Mouse (Mus musculus): ENCODE results near the gene Daam1. TPM values are rescaled to one million over a fixed set of nuclear protein-coding genes. Genes with fewer than 3 reads are reported as not detected.
A peak's percentile ranks its signal among the peaks of the same experiment; 100 is the strongest.

Daam1 gene
- polyA plus RNA-seq, 1 experiment from 2014 or later: 9.4 TPM

GRCm38 (mm10) chr12:71867345-71868240 lies 36.7 kb downstream of the Daam1 start:
- H3K9me3 ChIP-seq (replicated peaks): no peaks in the 10 kb centered on the region
- no peak overlapping the region for H3K4me2 ChIP-seq
- H3K4me3 ChIP-seq (replicated peaks): no peak overlapping the region
- no peaks in the 10 kb centered on the region for H3K27me3 ChIP-seq
- H3K9ac ChIP-seq: no peak overlapping the region
- no peaks in the 10 kb centered on the region for H3K36me3 ChIP-seq
- H3K27ac ChIP-seq: 0 out of 2 replicates have a peak overlapping the region, but pooled peaks have one; percentile 3
- H3K4me1 ChIP-seq: peaks cover 41% of the 10 kb centered on the region
- ATAC-seq (replicated peaks; ENCODE audit: low FRiP score): peak; percentile 84
- WGBS: 37% methylated on average over 9 of the region's 9 CpGs

- WGBS: 80% methylated on average over 6 of the region's 6 CpGs
- Histone ChIP-seq H3K4me2 (no peak overlapping the region), H3K4me1 (peaks cover 28% of the 10 kb centered on the region), H3K4me3 (replicated peaks) (no peak overlapping the region), H3K9ac (no peak overlapping the region), H3K36me3 (no peaks in the 10 kb centered on the region), H3K9me3 (replicated peaks) (no peaks in the 10 kb centered on the region), H3K27ac (no peak overlapping the region), H3K27me3 (no peaks in the 10 kb centered on the region)
- ATAC-seq (replicated peaks; ENCODE audit: low FRiP score): no peak
These were observed 39.8 kb downstream of the Daam1 start for GRCm38 (mm10) chr12:71870644-71871043.

- Histone ChIP-seq H3K9me3 (replicated peaks) (no peaks in the 10 kb centered on the region), H3K36me3 (no peaks in the 10 kb centered on the region), H3K27ac (no peak overlapping the region), H3K4me2 (no peak overlapping the region), H3K9ac (no peak overlapping the region), H3K27me3 (no peaks in the 10 kb centered on the region), H3K4me3 (replicated peaks) (no peak overlapping the region), H3K4me1 (peaks cover 38% of the 10 kb centered on the region)
- 89% methylated on average over 4 of the region's 4 CpGs for WGBS
- no peak for ATAC-seq (replicated peaks; ENCODE audit: low FRiP score)
These were observed 41.5 kb downstream of the Daam1 start for GRCm38 (mm10) chr12:71872330-71872729.

DNA sequence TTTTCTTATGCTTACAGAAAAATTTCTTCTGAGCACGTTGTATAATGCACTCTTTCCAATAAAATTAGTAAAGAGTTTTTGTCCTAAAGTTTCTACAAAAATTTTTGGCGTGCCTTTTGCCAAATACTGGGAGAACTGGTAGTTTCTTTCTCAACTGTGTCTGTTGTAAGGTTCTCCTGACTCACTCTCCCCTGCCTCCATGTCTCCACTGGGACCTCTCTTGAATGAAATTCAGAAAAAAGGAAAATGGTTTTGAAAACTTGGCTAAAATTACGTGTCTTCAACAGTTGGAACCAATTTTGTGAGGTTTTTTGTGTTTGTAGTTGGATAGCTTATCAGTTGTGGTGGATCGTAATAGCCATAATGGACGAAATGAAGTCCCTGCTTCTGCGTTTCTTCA lies 43.7 kb downstream of the Daam1 start:
- Histone ChIP-seq H3K36me3 (no peaks in the 10 kb centered on the region), H3K4me3 (replicated peaks) (no peak overlapping the region)
- 93% methylated on average over 6 of the region's 6 CpGs for WGBS

DNA sequence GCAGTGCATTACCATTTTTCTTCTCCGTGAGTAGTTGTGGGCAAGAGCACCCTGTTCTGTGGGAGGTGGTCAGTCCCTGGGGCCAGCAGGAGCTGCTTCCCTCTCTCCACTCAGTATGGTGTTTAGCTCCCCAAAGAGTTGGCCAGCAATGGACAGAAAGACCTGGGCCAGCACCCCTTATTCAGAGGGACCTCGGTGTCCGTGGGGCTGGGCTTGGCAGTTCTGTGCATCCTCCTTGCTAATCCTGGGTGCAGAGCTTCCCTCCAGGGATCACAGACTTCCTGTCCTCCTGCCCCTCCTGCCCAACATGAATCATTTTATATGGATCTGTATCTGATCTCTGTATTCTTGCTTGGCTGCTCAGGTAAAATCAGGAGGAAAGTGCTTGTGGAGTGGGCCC lies 44.1 kb downstream of the Daam1 start:
- no peak for ATAC-seq (replicated peaks; ENCODE audit: low FRiP score)

More for the DNA sequence above, 43.7 kb downstream of the Daam1 start:
- Histone ChIP-seq H3K27ac (no peak overlapping the region), H3K9me3 (replicated peaks) (no peaks in the 10 kb centered on the region), H3K27me3 (no peaks in the 10 kb centered on the region), H3K4me2 (no peak overlapping the region), H3K9ac (no peak overlapping the region), H3K4me1 (peaks cover 37% of the 10 kb centered on the region)
- ATAC-seq (replicated peaks; ENCODE audit: low FRiP score): no peak

DNA sequence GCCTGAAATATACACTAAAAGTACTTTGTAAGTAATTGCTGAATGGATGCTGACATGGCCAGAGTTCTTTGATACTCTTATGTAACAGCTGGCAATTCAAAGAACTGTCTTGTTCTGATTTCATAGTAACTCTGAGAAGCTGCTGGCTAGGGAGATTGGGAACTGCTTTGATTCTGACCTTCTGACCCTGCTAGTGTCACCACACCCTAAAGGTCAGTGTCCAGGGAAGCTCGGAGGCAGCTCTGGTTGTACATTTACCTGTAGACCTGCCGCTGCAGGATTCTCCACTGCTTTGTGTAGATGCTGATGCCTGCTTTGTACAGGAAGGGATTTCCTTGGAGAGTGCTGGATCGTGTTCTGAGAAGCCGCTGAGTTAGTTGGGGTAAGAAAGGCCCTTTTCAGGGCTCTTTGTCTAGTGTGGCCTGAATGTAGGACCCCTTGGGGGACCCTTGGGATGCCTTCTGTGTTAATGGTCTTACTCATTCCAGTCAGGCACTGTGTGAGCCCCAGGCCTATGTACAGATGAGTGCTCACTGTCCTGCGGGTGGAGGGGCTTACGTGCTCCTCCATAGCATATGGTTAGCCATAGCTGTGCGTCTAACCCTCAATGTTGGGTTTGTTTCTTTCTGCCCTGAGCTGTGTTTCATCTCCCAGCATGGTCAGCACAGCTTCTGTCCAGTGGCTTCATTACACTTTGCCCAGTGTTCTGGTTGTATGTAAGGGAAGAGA lies 45.0 kb downstream of the Daam1 start:
- H3K4me2 ChIP-seq: no peak overlapping the region
- no peaks in the 10 kb centered on the region for H3K9me3 ChIP-seq (replicated peaks)
- H3K36me3 ChIP-seq: no peaks in the 10 kb centered on the region
- no peaks in the 10 kb centered on the region for H3K27me3 ChIP-seq
- H3K4me3 ChIP-seq (replicated peaks): no peak overlapping the region
- ATAC-seq (replicated peaks; ENCODE audit: low FRiP score): no peak
- H3K4me1 ChIP-seq: peaks cover 30% of the 10 kb centered on the region
- no peak overlapping the region for H3K27ac ChIP-seq
- WGBS: 82% methylated on average over 7 of the region's 7 CpGs
- no peak overlapping the region for H3K9ac ChIP-seq

More for the DNA sequence above, 44.1 kb downstream of the Daam1 start:
- Histone ChIP-seq H3K4me3 (replicated peaks) (no peak overlapping the region), H3K9me3 (replicated peaks) (no peaks in the 10 kb centered on the region), H3K36me3 (no peaks in the 10 kb centered on the region), H3K27me3 (no peaks in the 10 kb centered on the region), H3K27ac (0 out of 2 replicates have a peak overlapping the region, but pooled peaks have one; percentile 20), H3K4me2 (no peak overlapping the region), H3K4me1 (peaks cover 36% of the 10 kb centered on the region), H3K9ac (no peak overlapping the region)
- WGBS: 58% methylated on average over 3 of the region's 3 CpGs

DNA sequence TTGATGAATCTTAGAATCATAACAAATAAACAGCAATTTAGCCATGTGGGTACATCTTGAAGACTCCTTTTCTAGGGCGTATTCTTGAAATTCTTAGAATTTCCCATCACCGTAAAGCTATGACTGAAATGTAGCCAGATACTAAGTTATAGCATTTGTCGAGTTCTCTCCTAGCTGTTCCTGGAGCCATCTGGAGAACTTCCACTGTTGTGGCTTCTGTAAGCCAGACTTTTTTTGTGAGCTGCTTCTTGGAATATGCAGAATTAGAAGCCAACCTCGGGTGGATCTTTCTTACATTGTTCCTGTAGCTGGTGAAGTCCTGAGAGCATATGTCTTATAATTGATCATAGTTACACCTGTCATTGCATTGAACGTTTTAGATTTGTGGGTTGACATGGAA lies 50.1 kb downstream of the Daam1 start:
- Histone ChIP-seq H3K9ac (no peak overlapping the region), H3K4me3 (replicated peaks) (no peak overlapping the region), H3K4me1 (peaks cover 44% of the 10 kb centered on the region), H3K9me3 (replicated peaks) (no peaks in the 10 kb centered on the region), H3K36me3 (no peaks in the 10 kb centered on the region), H3K27ac (no peak overlapping the region), H3K27me3 (no peaks in the 10 kb centered on the region), H3K4me2 (no peak overlapping the region)
- ATAC-seq (replicated peaks; ENCODE audit: low FRiP score): no peak
- WGBS: 88% methylated on average over 5 of the region's 5 CpGs

DNA sequence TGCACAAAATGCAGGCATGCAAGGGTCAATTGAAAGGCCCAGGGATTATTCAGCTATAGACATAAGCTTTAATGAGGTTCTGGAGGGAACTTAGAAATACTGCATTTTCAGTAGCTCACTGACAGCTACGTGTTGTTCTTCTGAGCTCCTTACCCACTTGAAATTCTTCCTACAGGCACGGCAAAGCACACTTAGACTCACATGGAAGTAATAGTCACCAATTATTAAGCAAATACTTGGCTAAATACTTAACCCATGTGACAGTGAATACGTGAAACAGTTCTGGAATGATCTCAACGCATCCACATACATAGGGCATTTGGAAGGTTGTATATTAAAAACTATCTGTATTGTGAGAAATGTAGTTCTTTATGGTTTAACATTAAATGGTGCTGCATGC lies 50.6 kb downstream of the Daam1 start:
- 88% methylated on average over 4 of the region's 4 CpGs for WGBS
- no peak for ATAC-seq (replicated peaks; ENCODE audit: low FRiP score)
- H3K36me3 ChIP-seq: no peaks in the 10 kb centered on the region
- H3K9me3 ChIP-seq (replicated peaks): no peaks in the 10 kb centered on the region
- H3K4me2 ChIP-seq: no peak overlapping the region
- no peak overlapping the region for H3K9ac ChIP-seq
- no peak overlapping the region for H3K27ac ChIP-seq
- H3K4me1 ChIP-seq: peaks cover 44% of the 10 kb centered on the region
- no peaks in the 10 kb centered on the region for H3K27me3 ChIP-seq
- H3K4me3 ChIP-seq (replicated peaks): no peak overlapping the region

GRCm38 (mm10) chr12:71883066-71883711 lies 52.3 kb downstream of the Daam1 start:
- no peak overlapping the region for H3K9ac ChIP-seq
- H3K4me2 ChIP-seq: no peak overlapping the region
- no peaks in the 10 kb centered on the region for H3K27me3 ChIP-seq
- H3K4me1 ChIP-seq: peaks cover 40% of the 10 kb centered on the region
- no peak overlapping the region for H3K27ac ChIP-seq
- no peak for ATAC-seq (replicated peaks; ENCODE audit: low FRiP score)
- 68% methylated on average over 9 of the region's 9 CpGs for WGBS
- H3K4me3 ChIP-seq (replicated peaks): no peak overlapping the region
- no peaks in the 10 kb centered on the region for H3K9me3 ChIP-seq (replicated peaks)
- H3K36me3 ChIP-seq: no peaks in the 10 kb centered on the region

- H3K9me3 ChIP-seq (replicated peaks): no peaks in the 10 kb centered on the region
- H3K9ac ChIP-seq: no peak overlapping the region
- WGBS: 58% methylated on average over 2 of the region's 2 CpGs
- H3K4me1 ChIP-seq: peaks cover 51% of the 10 kb centered on the region
- H3K27me3 ChIP-seq: no peaks in the 10 kb centered on the region
- H3K4me2 ChIP-seq: no peak overlapping the region
- H3K36me3 ChIP-seq: no peaks in the 10 kb centered on the region
- H3K27ac ChIP-seq: peak overlapping the region; percentile 10; the same call in 1 of the 2 replicates
- no peak for ATAC-seq (replicated peaks; ENCODE audit: low FRiP score)
- H3K4me3 ChIP-seq (replicated peaks): no peak overlapping the region
These were observed 54.3 kb downstream of the Daam1 start for GRCm38 (mm10) chr12:71885170-71885574.

DNA sequence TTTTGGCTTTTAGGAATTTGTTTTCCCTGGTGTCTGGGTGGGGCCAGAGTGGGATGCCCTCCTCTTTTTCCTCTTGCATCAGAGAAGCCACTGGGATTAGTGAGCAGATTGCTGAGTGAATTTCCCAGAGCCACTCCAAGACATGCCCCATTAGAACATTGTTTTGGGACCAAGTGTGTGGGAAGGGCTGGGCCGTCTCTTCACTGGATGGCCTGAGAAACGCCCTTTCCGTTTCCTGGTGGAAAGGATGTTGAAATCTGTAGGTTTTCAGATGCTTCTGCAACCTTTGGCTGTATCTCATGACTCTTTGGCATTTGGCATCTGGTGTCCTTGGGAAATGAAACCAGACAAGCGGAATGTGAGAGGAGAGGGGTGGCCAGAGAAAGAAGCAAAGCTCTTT lies 54.8 kb downstream of the Daam1 start:
- Histone ChIP-seq H3K4me1 (peaks cover 51% of the 10 kb centered on the region), H3K4me2 (no peak overlapping the region), H3K9me3 (replicated peaks) (no peaks in the 10 kb centered on the region), H3K9ac (no peak overlapping the region), H3K27me3 (no peaks in the 10 kb centered on the region), H3K4me3 (replicated peaks) (no peak overlapping the region), H3K27ac (peak overlapping the region; percentile 10; the same call in 1 of the 2 replicates), H3K36me3 (no peaks in the 10 kb centered on the region)
- no peak for ATAC-seq (replicated peaks; ENCODE audit: low FRiP score)
- 57% methylated on average over 4 of the region's 4 CpGs for WGBS

- H3K4me3 ChIP-seq (replicated peaks): no peak overlapping the region
- peaks cover 54% of the 10 kb centered on the region for H3K4me1 ChIP-seq
- no peaks in the 10 kb centered on the region for H3K27me3 ChIP-seq
- H3K27ac ChIP-seq: no peak overlapping the region
- no peaks in the 10 kb centered on the region for H3K9me3 ChIP-seq (replicated peaks)
- H3K4me2 ChIP-seq: no peak overlapping the region
- H3K9ac ChIP-seq: no peak overlapping the region
- no peak for ATAC-seq (replicated peaks; ENCODE audit: low FRiP score)
- 58% methylated on average over 5 of the region's 5 CpGs for WGBS
- no peaks in the 10 kb centered on the region for H3K36me3 ChIP-seq
These were observed 55.5 kb downstream of the Daam1 start for GRCm38 (mm10) chr12:71886406-71886805.

All from kidney, embryonic 15.5 days (tissue).